Mouse (Mus musculus) cerebellum, adult 9-10 months (tissue): ENCODE measurements around the gene Nelfa.
"Not testable (repeated sequence)": the region's sequence is repeated elsewhere in the genome, so short reads cannot be mapped to it uniquely, and the experiment has no call there.

Experiments used
- DNase-seq: peaks from one replicate; pipeline ENCODE4 v3.0.0; 2022

Gene Nelfa

GRCm38 (mm10) chr5:33936120-33936707, at the start of gene Nelfa:
TSS of gene Nelfa (minus strand) at chr5:33936413.
- DNase-seq, result peak; percentile 98

GRCm38 (mm10) chr5:33983309-33984121, 47.3 kb upstream of the Nelfa start, which contains the start of gene Gm1673:
TSS of gene Gm1673 (plus strand) at chr5:33983433.
- DNase-seq, result peak; percentile 87

DNA sequence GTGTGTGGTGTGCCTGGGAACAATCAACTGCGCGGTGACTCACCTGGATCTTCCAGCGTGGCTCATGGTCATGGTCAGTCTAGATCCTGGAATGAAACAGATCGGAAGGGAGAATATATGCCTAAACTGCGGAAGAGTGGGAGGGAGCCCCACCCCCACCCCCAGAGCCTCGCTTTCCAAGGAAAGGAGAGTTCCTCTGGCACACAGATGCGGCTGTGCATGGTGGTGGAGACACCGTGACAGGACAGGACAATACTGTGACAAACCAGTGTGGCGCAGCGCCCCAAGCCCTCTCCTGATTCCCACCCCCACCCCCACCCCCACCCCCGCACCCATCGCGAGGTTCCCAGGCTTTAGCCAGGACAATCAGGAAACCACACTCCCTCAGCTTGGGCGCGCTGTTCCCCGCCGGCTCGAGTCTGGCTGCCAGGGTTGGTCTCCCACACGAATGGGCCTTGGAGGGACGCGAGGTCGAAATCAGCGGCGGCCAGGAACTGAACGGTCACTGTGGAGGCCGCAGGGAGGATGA, 46.6 kb upstream of the Nelfa start:
- DNase-seq, result no peak

GRCm38 (mm10) chr5:33976267-33976666, 40.1 kb upstream of the Nelfa start:
- no peak for DNase-seq

DNA sequence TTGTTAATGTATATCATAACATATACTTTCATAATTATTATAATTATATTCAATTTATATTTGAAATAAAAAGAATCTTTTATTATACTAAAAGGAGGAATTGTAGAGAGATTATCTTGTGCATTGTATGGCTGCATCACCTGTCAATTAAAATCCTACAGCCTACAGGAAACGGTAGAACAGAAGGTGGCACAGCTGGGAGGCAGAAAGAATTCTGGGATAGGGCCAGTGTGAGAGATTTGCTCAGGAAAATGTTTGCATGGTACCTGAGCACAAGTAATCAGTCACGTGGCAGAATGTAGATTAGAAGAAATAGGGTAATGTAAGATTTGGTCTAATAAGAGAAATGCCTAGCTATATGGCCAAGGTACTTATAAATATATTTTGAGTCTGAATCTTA, 38.5 kb upstream of the Nelfa start:
- DNase-seq, result peak; percentile 48

DNA sequence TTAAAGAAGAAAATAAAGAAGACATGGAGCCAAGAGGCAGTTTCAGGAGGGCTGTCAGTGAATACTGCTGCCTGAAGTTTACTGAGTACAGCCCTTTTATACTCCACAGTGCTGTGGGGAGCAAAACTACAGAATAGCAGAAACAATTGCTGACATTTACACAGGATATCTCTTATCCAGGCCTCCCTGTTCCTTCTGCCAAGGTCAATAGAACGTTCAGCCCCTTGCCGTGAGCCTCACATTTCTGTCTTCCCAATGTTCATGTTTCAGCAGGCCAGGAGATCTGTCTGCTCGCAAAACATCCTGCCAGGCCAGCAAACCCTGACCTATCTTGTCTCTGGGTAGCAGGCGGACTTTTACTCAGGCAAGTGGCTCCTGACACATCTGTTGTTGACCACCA, 23.2 kb upstream of the Nelfa start:
- no peak for DNase-seq

DNA sequence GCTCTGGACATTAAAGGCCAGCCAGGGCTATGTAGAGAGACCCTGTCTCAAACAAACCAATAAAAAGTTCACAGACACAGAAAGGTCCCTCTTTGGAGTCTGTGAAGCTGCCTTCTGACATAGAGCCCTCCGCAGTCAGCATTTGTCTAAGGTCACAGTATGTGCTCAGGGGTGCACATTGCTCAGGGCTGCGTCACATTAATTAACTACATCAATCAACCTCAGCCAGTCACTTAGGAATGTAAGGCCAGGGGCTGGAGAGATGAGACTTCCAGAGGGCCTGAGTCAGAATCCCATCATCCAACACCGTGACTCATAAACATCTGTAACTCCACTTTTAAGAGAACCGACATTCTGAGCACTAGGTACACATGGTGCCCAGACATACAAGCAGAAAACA, 19.7 kb upstream of the Nelfa start:
- DNase-seq, result no peak

DNA sequence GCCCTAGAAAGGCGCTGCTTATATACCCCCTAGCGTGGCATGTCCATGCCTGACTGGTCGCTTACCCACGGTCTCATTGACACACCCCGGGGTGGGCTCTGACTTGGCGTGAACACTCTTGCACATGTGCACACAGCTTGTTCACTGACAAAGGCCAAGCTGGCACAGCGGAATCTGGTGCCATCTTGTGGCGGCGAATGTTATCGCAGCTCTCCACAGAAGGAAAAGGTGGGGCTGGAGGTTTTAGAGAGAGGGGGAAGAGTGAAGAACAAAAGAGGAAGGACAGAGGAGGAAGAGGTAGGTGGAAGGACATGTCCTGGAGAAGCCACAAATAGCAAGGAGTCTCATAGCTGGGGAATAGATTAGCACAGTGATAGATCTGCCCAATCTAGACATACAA, 18.1 kb upstream of the Nelfa start:
- DNase-seq, result peak; percentile 89

DNA sequence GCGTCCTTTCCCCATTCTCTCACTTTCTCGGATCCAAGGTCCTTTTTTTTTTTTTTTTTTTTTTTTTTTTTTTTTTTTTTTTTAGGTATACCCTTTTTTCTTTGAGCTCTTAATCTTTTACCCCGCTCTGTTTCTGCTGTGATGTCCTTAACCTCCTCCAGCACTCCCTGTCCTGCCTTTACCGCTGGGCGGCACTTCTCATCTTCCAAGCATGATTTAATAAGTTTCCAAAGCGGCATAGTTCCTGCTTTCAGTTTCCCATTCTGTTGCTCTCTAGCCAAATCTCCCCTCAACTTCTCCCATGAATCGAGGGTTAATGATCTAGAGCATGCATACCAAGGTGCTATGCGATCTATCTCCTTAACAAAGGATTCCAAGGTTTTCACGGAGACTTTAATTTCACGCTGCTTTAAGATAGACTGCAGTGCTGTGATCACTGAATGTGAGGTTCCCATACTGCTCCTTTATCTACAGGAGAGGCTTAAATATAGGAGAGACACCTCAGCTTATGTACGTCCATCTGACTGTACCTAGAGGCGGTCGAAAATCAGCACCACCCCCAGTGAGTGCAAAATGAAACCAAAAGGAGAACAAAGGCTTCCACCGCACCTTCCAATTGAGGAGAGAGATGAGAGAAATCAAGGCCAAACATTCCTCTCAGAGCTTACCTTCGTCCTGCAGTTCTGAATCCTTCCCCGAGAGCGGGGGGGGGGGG, 17.4 kb upstream of the Nelfa start:
- DNase-seq, result peak; percentile 39

GRCm38 (mm10) chr5:33948314-33948713, 12.1 kb upstream of the Nelfa start:
- no peak for DNase-seq

DNA sequence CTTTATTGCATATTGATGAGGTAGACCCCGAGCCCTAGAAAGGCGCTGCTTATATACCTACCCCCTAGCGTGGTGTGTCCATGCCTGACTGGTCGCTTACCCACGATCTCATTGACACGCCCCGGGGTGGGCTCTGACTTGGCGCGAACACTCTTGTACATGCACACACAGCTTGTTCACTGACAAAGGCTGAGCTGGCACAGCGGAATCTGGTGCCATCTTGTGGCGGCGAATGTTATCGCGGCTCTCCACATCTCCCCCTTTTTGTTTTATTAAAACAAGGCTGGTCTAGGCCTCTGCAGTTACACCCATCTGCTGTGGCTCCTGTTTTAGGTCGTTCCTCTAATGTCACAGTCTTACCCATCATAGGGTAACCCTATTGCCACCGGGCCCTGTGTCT, 10.8 kb upstream of the Nelfa start:
- not testable (repeated sequence) for DNase-seq

DNA sequence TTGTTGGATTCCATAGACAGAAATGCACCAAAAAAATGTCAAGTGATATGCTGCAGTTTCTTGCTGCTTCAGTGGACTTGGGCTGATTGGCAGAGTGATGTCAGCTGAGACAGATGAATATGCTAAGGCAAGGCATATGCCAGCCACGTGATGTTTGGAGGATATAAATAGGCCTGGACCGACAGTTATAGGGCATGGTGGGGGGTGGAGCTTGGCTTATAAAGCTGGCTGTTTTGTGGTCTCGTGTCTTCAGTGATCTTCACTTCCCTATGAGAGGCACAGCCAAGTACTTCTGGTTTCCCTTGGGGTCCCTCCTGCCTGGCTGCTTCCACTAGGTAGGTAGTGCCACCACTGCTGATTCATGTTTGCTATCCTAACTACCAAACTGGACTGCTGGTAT, 2.2 kb upstream of the Nelfa start:
- DNase-seq, result no peak

GRCm38 (mm10) chr5:33937230-33937629, 1.0 kb upstream of the Nelfa start:
- no peak for DNase-seq

- DNase-seq, result no peak
Measured at GRCm38 (mm10) chr5:33935700-33936111, 507 bp downstream of the Nelfa start.

DNA sequence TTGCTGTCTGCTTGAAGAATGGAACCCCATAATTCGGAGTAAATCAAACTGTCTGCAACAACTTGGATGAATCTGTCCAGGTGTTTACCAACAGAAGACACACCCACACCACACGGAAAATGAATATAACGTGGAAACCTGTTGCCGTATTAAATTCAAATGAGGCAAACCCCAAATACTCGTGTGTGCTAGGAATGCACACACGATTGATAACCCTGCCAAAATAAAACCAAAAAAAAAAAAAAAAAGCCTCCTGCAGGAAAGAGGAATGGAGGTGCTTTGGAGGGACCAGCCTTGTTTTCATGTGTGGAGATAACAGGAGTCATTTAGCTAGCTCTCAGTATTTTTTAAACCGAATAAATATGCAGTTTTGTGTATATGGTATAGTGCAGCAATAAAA, 1.3 kb downstream of the Nelfa start:
- no peak for DNase-seq

GRCm38 (mm10) chr5:33934081-33934480, 2.1 kb downstream of the Nelfa start:
- no peak for DNase-seq

DNA sequence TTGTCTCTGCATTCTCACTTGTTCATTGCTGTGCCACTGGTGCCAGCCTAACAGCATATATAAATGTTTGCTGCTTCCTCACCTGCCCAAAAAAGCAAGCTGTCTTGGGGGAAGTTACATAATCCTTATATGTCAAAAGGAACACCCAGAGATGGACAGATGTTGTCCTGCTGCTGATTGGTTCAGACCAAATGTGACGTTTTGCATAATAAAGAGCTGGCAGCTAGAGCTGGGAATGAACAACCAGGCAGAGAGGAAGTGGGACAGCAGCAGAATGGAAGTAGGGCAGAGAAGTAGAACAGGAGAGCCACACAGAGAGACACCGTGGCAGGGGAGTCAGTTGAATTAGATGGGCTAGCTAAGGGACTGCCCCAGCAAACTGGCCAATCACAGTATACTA, 3.8 kb downstream of the Nelfa start:
- no peak for DNase-seq

- DNase-seq, result no peak
Measured at GRCm38 (mm10) chr5:33926170-33926569, 10.0 kb downstream of the Nelfa start.

- DNase-seq, result no peak
Measured at GRCm38 (mm10) chr5:33922566-33922965, 13.6 kb downstream of the Nelfa start.

DNA sequence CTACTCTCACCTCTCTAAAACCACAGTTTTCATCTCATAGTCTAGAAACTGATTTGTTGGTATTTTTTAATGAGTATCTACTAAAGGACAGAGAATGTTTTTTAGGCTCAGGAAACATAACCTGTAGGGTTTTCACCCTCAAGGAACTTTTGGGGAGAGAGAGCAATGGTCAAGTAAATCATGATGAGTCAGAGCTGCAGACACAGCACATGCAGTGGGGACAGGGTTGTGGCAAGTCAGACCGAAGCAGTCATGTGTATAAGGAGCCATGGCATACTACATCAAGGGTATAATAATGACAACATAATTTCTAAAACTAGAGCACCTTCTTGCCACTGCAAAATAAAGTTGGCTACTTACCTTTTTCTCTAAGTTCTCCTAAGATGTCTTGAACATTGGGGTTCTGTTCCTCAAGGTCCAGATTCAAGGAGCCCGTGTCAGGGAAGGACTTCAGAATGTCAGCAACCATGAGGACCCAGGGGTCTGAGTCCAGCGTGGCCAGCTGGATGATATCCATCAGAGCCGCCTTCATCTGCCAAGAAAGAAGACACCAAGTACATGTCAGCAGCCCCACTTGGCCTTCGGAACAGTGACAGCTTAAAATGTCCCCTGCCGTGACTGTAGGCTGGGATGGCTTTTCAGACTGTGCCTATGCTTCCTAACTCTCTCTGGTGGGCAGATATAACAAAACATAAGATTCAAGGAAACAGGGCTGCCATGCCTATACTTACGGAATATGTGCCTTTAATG, 14.6 kb downstream of the Nelfa start:
- peak; percentile 65 for DNase-seq

DNA sequence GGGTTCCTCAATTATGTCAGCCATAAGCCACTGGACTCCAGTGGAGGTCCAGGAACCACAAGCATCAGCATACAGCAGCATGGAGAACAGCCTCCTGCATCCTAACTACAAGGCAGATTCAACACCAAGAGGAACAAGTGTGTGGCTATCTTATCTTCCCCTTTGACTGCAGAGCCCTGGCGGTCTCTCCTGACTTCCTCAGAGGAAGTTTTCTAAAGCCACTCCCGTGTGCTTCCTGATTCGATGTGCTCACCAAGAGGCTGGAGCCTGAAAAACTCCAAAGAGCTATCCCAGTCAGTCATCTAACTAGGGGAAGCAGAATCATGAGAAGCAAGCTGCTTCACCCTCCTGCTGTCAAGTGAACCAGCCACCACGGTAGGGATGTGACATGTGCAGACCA, 15.3 kb downstream of the Nelfa start:
- no peak for DNase-seq

GRCm38 (mm10) chr5:33920037-33920436, 16.2 kb downstream of the Nelfa start:
- DNase-seq, result peak; percentile 57

GRCm38 (mm10) chr5:33919466-33919865, 16.7 kb downstream of the Nelfa start:
- peak; percentile 89 for DNase-seq
